Mouse (Mus musculus) testis, adult 2 months (tissue): ENCODE measurements around the gene Tnfrsf9.
"Not testable (repeated sequence)": the region's sequence is repeated elsewhere in the genome, so short reads cannot be mapped to it uniquely, and the experiment has no call there.

ENCODE experiments used
- CTCF ChIP-seq: fragments of 200-500 bp; IDR thresholded peaks from 2 replicates; pipeline ENCODE4 v1.5.1; 2012; ENCODE audit warnings: low read depth, mild to moderate bottlenecking, inconsistent platforms, low read length, moderate library complexity; ENCODE audit not compliant: control insufficient read depth, insufficient read depth, insufficient replicate concordance
- POLR2A ChIP-seq: fragments of 200-500 bp; IDR thresholded peaks from 2 replicates; pipeline ENCODE4 v1.6.1; 2012; ENCODE audit warnings: low read depth, mild to moderate bottlenecking, inconsistent platforms, low read length, moderate library complexity; ENCODE audit not compliant: control insufficient read depth

DNA sequence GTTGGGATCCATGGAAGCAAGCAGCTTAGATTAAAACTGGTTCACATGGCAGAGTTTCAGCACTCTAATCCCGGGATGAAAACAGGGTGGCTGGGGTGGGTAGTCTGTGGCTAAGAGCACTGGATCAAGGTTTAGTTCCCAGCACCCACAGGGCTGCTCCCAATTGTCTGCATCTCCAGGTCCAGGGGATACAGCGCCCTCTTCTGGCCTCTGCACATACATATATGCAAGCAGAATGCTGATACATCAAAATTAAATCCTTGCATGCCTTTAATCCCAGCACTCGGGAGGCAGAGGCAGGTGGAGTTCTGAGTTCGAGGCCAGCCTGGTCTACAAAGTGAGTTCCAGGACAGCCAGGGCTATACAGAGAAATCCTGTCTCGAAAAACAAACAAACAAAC lies 5.8 kb upstream of the Tnfrsf9 start:
- TF ChIP-seq CTCF, POLR2A: not testable (repeated sequence)
